Mouse (Mus musculus) testis, adult 2 months (tissue): ENCODE data around the gene Cyth1.

ENCODE experiments used
- CTCF ChIP-seq: fragments of 200-500 bp; IDR thresholded peaks from 2 replicates; pipeline ENCODE4 v1.5.1; 2012; ENCODE audit warnings: low read depth, mild to moderate bottlenecking, inconsistent platforms, low read length, moderate library complexity; ENCODE audit not compliant: control insufficient read depth, insufficient read depth, insufficient replicate concordance
- POLR2A ChIP-seq: fragments of 200-500 bp; IDR thresholded peaks from 2 replicates; pipeline ENCODE4 v1.6.1; 2012; ENCODE audit warnings: low read depth, mild to moderate bottlenecking, inconsistent platforms, low read length, moderate library complexity; ENCODE audit not compliant: control insufficient read depth

DNA sequence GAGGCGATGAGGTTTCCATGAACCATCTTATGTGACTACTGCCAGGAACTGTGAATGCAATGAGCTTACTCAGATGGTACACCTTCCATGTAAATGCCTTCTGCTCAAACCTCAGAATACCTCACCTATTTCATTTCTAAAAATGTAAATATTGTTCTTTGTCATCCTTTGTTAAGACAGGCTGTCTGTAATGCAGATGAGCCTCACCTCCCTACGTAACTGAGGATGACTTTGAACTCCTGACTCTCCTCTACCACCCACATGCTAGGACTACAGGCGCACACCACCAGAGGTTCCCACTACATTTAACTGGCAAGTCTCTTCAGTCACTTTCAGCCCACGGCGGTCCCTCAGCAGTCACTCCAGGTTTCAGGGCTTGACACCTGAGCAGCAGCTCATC lies 25.5 kb downstream of the Cyth1 start:
- TF ChIP-seq POLR2A (no peak), CTCF (no peak)
